Mouse (Mus musculus): ENCODE measurements around the gene Sod3. TPM values are rescaled to one million over a fixed set of nuclear protein-coding genes. Genes with fewer than 3 reads are reported as not detected.

The Sod3 gene
- total RNA-seq, 1 experiment from 2014 or later: 224 TPM

- no peak for DNase-seq
These were observed 19.2 kb downstream of the Sod3 start for GRCm38 (mm10) chr5:52382837-52383236.

GRCm38 (mm10) chr5:52383748-52384147 is 20.2 kb downstream of the Sod3 start:
- DNase-seq: no peak

- DNase-seq: no peak
These were observed 22.4 kb downstream of the Sod3 start for GRCm38 (mm10) chr5:52386016-52386415.

- DNase-seq: no peak
These were observed 24.6 kb downstream of the Sod3 start for GRCm38 (mm10) chr5:52388092-52388749.

- DNase-seq: no peak
These were observed 26.8 kb downstream of the Sod3 start for GRCm38 (mm10) chr5:52390381-52390780.

GRCm38 (mm10) chr5:52391471-52391870 is 27.9 kb downstream of the Sod3 start:
- no peak for DNase-seq

GRCm38 (mm10) chr5:52393756-52394155 is 30.2 kb downstream of the Sod3 start:
- DNase-seq: no peak

- DNase-seq: no peak
These were observed 40.8 kb downstream of the Sod3 start for GRCm38 (mm10) chr5:52404373-52404772.

- DNase-seq: no peak
These were observed 45.2 kb downstream of the Sod3 start for GRCm38 (mm10) chr5:52408668-52409315.

GRCm38 (mm10) chr5:52410197-52410596 is 46.6 kb downstream of the Sod3 start:
- no peak for DNase-seq

- no peak for DNase-seq
These were observed 48.0 kb downstream of the Sod3 start for GRCm38 (mm10) chr5:52411567-52411966.

GRCm38 (mm10) chr5:52415193-52415592 is 51.6 kb downstream of the Sod3 start:
- DNase-seq: no peak

GRCm38 (mm10) chr5:52415917-52416316 is 52.3 kb downstream of the Sod3 start:
- DNase-seq: no peak

GRCm38 (mm10) chr5:52416485-52416884 is 52.9 kb downstream of the Sod3 start:
- no peak for DNase-seq

Other genes with a start within 250 kb of the Sod3 start
- 114 and 131 TPM in 2 replicates for gene Dhx15, start 173.3 kb upstream of the Sod3 start, total RNA-seq (2021)
- gene Ccdc149, start 107.7 kb downstream of the Sod3 start, total RNA-seq (2021): 4.9 and 6.4 TPM in 2 replicates
- gene Lgi2, start 202.7 kb downstream of the Sod3 start, total RNA-seq (2021): 0.46 and 0.52 TPM in 2 replicates

All from adrenal gland, postnatal 25 days (tissue).